Mouse (Mus musculus) MEL (cell line): Measurements from ENCODE around the gene Mc3r. TPM values are rescaled to one million over a fixed set of nuclear protein-coding genes. Genes with fewer than 3 reads are reported as not detected.

Source experiments
- DNase-seq: peaks from one replicate; pipeline ENCODE4 v3.0.0; 2011; ENCODE audit warnings: low read depth, low spot score
- H3K27ac ChIP-seq: 2 replicates; pipeline ENCODE4 v1.5.1; 2012; ENCODE audit warnings: low read depth, mild to moderate bottlenecking, control low read depth, low read length, moderate library complexity; ENCODE audit not compliant: control insufficient read depth
- H3K27me3 ChIP-seq, 2 experiments: fragments of 150-350 bp in 1 of 2; sonication (generic) in 1 of 2; 2 replicates each; pipeline ENCODE4 v1.6.1; 2012; ENCODE audit warnings: low read length in 2 of 2, mild to moderate bottlenecking in 2 of 2, improper control_type of control experiment in 1 of 2, moderate library complexity in 1 of 2; ENCODE audit not compliant: insufficient read depth in 2 of 2, control insufficient read depth in 1 of 2
- H3K36me3 ChIP-seq, 2 experiments: 2 replicates each; pipeline ENCODE4 v1.6.1; 2012 to 2014; ENCODE audit warnings: low read length in 2 of 2, improper control_type of control experiment in 1 of 2, inconsistent platforms in 1 of 2, mild to moderate bottlenecking in 1 of 2; ENCODE audit not compliant: insufficient read depth in 2 of 2, control insufficient read depth in 1 of 2
- H3K4me1 ChIP-seq, 2 experiments: fragments of 150-350 bp in 1 of 2; sonication (generic) in 1 of 2; 2 replicates each; pipeline ENCODE4 v1.6.1; 2012; ENCODE audit warnings: low read length in 2 of 2, improper control_type of control experiment in 1 of 2, mild to moderate bottlenecking in 1 of 2; ENCODE audit not compliant: insufficient read depth in 2 of 2, control insufficient read depth in 1 of 2
- H3K4me3 ChIP-seq, 2 experiments: fragments of 150-350 bp in 1 of 2; sonication (generic) in 1 of 2; 2 replicates each; pipeline ENCODE4 v1.5.1; 2012; ENCODE audit warnings: low read depth in 2 of 2, low read length in 2 of 2, mild to moderate bottlenecking in 2 of 2, moderate library complexity in 2 of 2, control low read depth in 1 of 2, improper control_type of control experiment in 1 of 2; ENCODE audit not compliant: control insufficient read depth in 1 of 2, insufficient read depth in 1 of 2
- H3K79me2 ChIP-seq: 2 replicates; pipeline ENCODE4 v1.6.1; 2012; ENCODE audit warnings: mild to moderate bottlenecking, low read length, moderate library complexity; ENCODE audit not compliant: control insufficient read depth, poor library complexity, insufficient read depth
- H3K9ac ChIP-seq: 2 replicates; pipeline ENCODE4 v1.6.1; 2012; ENCODE audit warnings: low read depth, mild to moderate bottlenecking, control low read depth, low read length, moderate library complexity; ENCODE audit not compliant: control insufficient read depth, poor library complexity, severe bottlenecking
- H3K9me3 ChIP-seq: fragments of 150-350 bp; sonication (generic); replicated peaks from 2 replicates; pipeline ENCODE4 v1.6.1; 2012; ENCODE audit warnings: mild to moderate bottlenecking, low read length, improper control_type of control experiment, moderate library complexity; ENCODE audit not compliant: insufficient read depth
- CTCF ChIP-seq, 3 experiments: IDR thresholded peaks in 2 of 3; conservative IDR thresholded peaks in 1 of 3; 2 replicates each; pipeline ENCODE4 v1.5.1; 2011 to 2012; ENCODE audit warnings: low read length in 3 of 3, low read depth in 2 of 3, mild to moderate bottlenecking in 2 of 3, improper control_type of control experiment in 1 of 3, inconsistent platforms in 1 of 3, mixed read lengths in 1 of 3, moderate library complexity in 1 of 3; ENCODE audit not compliant: control insufficient read depth in 1 of 3, insufficient read depth in 1 of 3, poor library complexity in 1 of 3, severe bottlenecking in 1 of 3
- ELF1 ChIP-seq: IDR thresholded peaks from 2 replicates; pipeline ENCODE4 v1.6.1; 2014; ENCODE audit warnings: low read depth, mild to moderate bottlenecking, inconsistent platforms, low read length, improper control_type of control experiment, moderate library complexity
- EP300 ChIP-seq, 2 experiments: IDR thresholded peaks; 2 replicates each; pipeline ENCODE4 v1.6.1; 2011; ENCODE audit warnings: improper control_type of control experiment in 2 of 2, low read length in 2 of 2, low read depth in 1 of 2, mild to moderate bottlenecking in 1 of 2
- MAX ChIP-seq: IDR thresholded peaks from 2 replicates; pipeline ENCODE4 v1.6.1; 2011; ENCODE audit warnings: low read length, improper control_type of control experiment
- MAZ ChIP-seq: IDR thresholded peaks from 2 replicates; pipeline ENCODE4 v1.6.1; 2012; ENCODE audit warnings: low read depth, mild to moderate bottlenecking, inconsistent platforms, low read length, improper control_type of control experiment
- MXI1 ChIP-seq: IDR thresholded peaks from 2 replicates; pipeline ENCODE4 v1.6.1; 2011; ENCODE audit warnings: mild to moderate bottlenecking, low read depth, low read length, improper control_type of control experiment
- MYB ChIP-seq: IDR thresholded peaks from 2 replicates; pipeline ENCODE4 v1.6.1; 2011; ENCODE audit warnings: mild to moderate bottlenecking, low read depth, low read length, improper control_type of control experiment
- MYC ChIP-seq: IDR thresholded peaks from 2 replicates; pipeline ENCODE4 v1.6.1; 2011; ENCODE audit warnings: low read depth, mild to moderate bottlenecking, low read length, improper control_type of control experiment, moderate library complexity
- POLR2A ChIP-seq, 2 experiments: IDR thresholded peaks; 2 replicates each; pipeline ENCODE4 v1.6.1; 2011 to 2012; ENCODE audit warnings: low read length in 2 of 2, mild to moderate bottlenecking in 2 of 2, control low read depth in 1 of 2, improper control_type of control experiment in 1 of 2, low read depth in 1 of 2, moderate library complexity in 1 of 2; ENCODE audit not compliant: control insufficient read depth in 1 of 2, insufficient read depth in 1 of 2, poor library complexity in 1 of 2
- POLR2AphosphoS2 ChIP-seq: IDR thresholded peaks from 2 replicates; pipeline ENCODE4 v1.6.1; 2011; ENCODE audit warnings: low read length, improper control_type of control experiment
- RAD21 ChIP-seq: IDR thresholded peaks from 2 replicates; pipeline ENCODE4 v1.6.1; 2011; ENCODE audit warnings: mild to moderate bottlenecking, low read depth, low read length, improper control_type of control experiment
- SMC3 ChIP-seq: IDR thresholded peaks from 2 replicates; pipeline ENCODE4 v1.6.1; 2011; ENCODE audit warnings: low read depth, low read length, improper control_type of control experiment
- TCF12 ChIP-seq: IDR thresholded peaks from 2 replicates; pipeline ENCODE4 v1.6.1; 2014; ENCODE audit warnings: low read depth, mild to moderate bottlenecking, inconsistent platforms, low read length, improper control_type of control experiment, moderate library complexity
- UBTF ChIP-seq: IDR thresholded peaks from 2 replicates; pipeline ENCODE4 v1.6.1; 2012; ENCODE audit warnings: low read depth, mild to moderate bottlenecking, inconsistent platforms, low read length, improper control_type of control experiment, moderate library complexity, borderline replicate concordance; ENCODE audit not compliant: insufficient read depth
- USF1 ChIP-seq: IDR thresholded peaks from 2 replicates; pipeline ENCODE4 v1.6.1; 2014; ENCODE audit warnings: low read depth, mild to moderate bottlenecking, inconsistent platforms, low read length, improper control_type of control experiment, moderate library complexity
- ZC3H11A ChIP-seq: IDR thresholded peaks from 2 replicates; pipeline ENCODE4 v1.6.1; 2012; ENCODE audit warnings: low read depth, mild to moderate bottlenecking, inconsistent platforms, low read length, improper control_type of control experiment
- ZMIZ1 ChIP-seq: IDR thresholded peaks from 2 replicates; pipeline ENCODE4 v1.6.1; 2012; ENCODE audit warnings: low read depth, mild to moderate bottlenecking, inconsistent platforms, low read length, improper control_type of control experiment, moderate library complexity
- ZNF384 ChIP-seq: IDR thresholded peaks from 2 replicates; pipeline ENCODE4 v1.6.1; 2012; ENCODE audit warnings: low read depth, mild to moderate bottlenecking, inconsistent platforms, low read length, improper control_type of control experiment
- polyA plus RNA-seq, 2 experiments: library from polyadenylated mRNA; stranded (reverse) in 1 of 2; unstranded in 1 of 2; fragments of >175 nt in 1 of 2; fragments of >200 nt in 1 of 2; gene quantifications; 2 replicates each; pipeline versions ENCODE4 v1.2.1 to v1.2.4; 2012; ENCODE audit warnings: low replicate concordance in 2 of 2, low read depth in 1 of 2; ENCODE audit not compliant: insufficient read length in 2 of 2, insufficient read depth in 1 of 2, missing spikeins in 1 of 2
- total RNA-seq: library from RNA; depleted of rRNA; stranded (reverse); fragments of 300-350 nt; gene quantifications from 2 replicates; pipeline ENCODE4 v1.2.3, GENCODE M21; 2012

The Mc3r gene
- total and polyA plus RNA-seq, 3 experiments = 0.04 TPM; not detected in 2

- TF ChIP-seq MAX = no peak
- no peak for TF ChIP-seq USF1
- no peak for TF ChIP-seq MYB
- TF ChIP-seq ZMIZ1 = no peak
- no peak for TF ChIP-seq MAZ
- TF ChIP-seq EP300 (IDR thresholded peaks at IDR 0.05; ENCODE audit: low read depth in 1 of 2, low read length in 2 of 2) = no peak
- TF ChIP-seq MYC = no peak
- no peak for TF ChIP-seq POLR2AphosphoS2
- no peak for TF ChIP-seq RAD21
- no peak for TF ChIP-seq TCF12
- no peak for TF ChIP-seq POLR2A (IDR thresholded peaks at IDR 0.05; ENCODE audit: control insufficient read depth in 1 of 2, insufficient read depth in 1 of 2, low read depth in 1 of 2, low read length in 2 of 2, poor library complexity in 1 of 2)
- TF ChIP-seq ZNF384 = no peak
- TF ChIP-seq, all 39 proteins: peak for 0
- Histone ChIP-seq H3K79me2 (no peaks in the 10 kb centered on the region), H3K27me3 (no peaks in the 10 kb centered on the region), H3K4me1 (no peaks in the 10 kb centered on the region), H3K9ac (no peak overlapping the region), H3K4me3 (no peak overlapping the region), H3K36me3 (no peaks in the 10 kb centered on the region), H3K27ac (no peak overlapping the region), H3K9me3 (no peaks in the 10 kb centered on the region)
- DNase-seq = no peak
Observed at GRCm38 (mm10) chr2:172223451-172224200, 24.7 kb upstream of the Mc3r start.

- H3K27ac ChIP-seq = no peak overlapping the region
- peak; percentile 40; the same call in 1 of the 2 replicates for TF ChIP-seq ZC3H11A
- TF ChIP-seq POLR2A (IDR thresholded peaks at IDR 0.05; ENCODE audit: control insufficient read depth in 1 of 2, insufficient read depth in 1 of 2, low read depth in 1 of 2, low read length in 2 of 2, poor library complexity in 1 of 2) = no peak
- no peak for TF ChIP-seq UBTF
- TF ChIP-seq MXI1 = no peak
- TF ChIP-seq ELF1 = no peak
- no peak for TF ChIP-seq TCF12
- TF ChIP-seq RAD21 = peak; percentile 68
- TF ChIP-seq CTCF (IDR thresholded peaks at IDR 0.05 in 2 of 3, conservative IDR thresholded peaks at IDR 0.05 in 1 of 3; ENCODE audit: control insufficient read depth in 1 of 3, insufficient read depth in 1 of 3, low read depth in 2 of 3, low read length in 3 of 3, poor library complexity in 1 of 3, severe bottlenecking in 1 of 3) = peak in 2 of 3 experiments; percentile 43 to 64; a peak in 5 of 6 replicates
- TF ChIP-seq SMC3 = peak; percentile 78
- no peak for TF ChIP-seq ZMIZ1
- H3K4me1 ChIP-seq = no peaks in the 10 kb centered on the region
- H3K9me3 ChIP-seq = no peaks in the 10 kb centered on the region
- DNase-seq = peak; percentile 34
- no peaks in the 10 kb centered on the region for H3K27me3 ChIP-seq
- H3K36me3 ChIP-seq = no peaks in the 10 kb centered on the region
- no peak overlapping the region for H3K9ac ChIP-seq
- no peak overlapping the region for H3K4me3 ChIP-seq
- H3K79me2 ChIP-seq = no peaks in the 10 kb centered on the region
Observed at GRCm38 (mm10) chr2:172226945-172227344, 21.3 kb upstream of the Mc3r start.
